Mouse (Mus musculus) gastrocnemius, postnatal 25 days (tissue): ENCODE data around the gene Dmkn. TPM values are rescaled to one million over a fixed set of nuclear protein-coding genes. Genes with fewer than 3 reads are reported as not detected.
"Not testable (repeated sequence)": the region's sequence is repeated elsewhere in the genome, so short reads cannot be mapped to it uniquely, and the experiment has no call there.

ENCODE experiments used
- DNase-seq: peaks from one replicate; pipeline ENCODE4 v3.0.0; 2022
- long read RNA-seq, 2 experiments: library from polyadenylated mRNA; stranded (forward); transcript quantifications; one replicate each; pipeline ENCODE4 v2.0.0; 2021
- total RNA-seq, 2 experiments: library from RNA; stranded (reverse); gene quantifications; 1 replicate in 1 of 2; 2 replicates in 1 of 2; pipeline ENCODE4 v1.2.3; 2021

Gene Dmkn
- under 1 TPM; 0.43 to 0.51 TPM for total RNA-seq
- long read RNA-seq, experiment 1, partial matches to known transcripts = 1 of 1 reads
- long read RNA-seq, experiment 1, other reads (novel, unspliced or antisense) = 0 of 1 reads
- long read RNA-seq, experiment 2 = 0 reads

DNA sequence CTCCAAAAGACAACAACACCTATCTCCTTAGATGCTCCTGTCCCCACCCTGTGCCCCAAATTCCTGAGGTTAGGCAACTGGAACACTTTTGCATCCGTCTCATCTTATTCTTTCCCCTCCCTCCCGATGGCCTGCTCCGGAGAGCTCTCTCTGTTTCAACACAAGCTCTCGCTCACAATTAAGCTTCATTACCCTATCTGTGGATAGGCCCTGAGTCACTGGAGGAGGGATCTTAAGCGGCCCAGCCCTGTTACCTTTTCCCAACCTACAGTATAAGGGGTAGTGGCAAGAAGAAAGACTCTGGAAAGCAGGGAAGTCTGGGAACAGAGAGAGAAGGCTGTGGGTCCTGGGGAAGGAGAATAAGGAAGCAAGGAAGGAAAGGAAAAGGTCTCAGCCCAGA, at the start of gene Dmkn:
Gene Dmkn, plus strand, starts transcription at position 301 of the 400 bp plus-strand sequence.
- DNase-seq = no peak

GRCm38 (mm10) chr7:30717006-30717715, 46.4 kb upstream of the Dmkn start:
- DNase-seq = peak; percentile 43

GRCm38 (mm10) chr7:30717716-30718046, 45.9 kb upstream of the Dmkn start:
- no peak for DNase-seq

DNA sequence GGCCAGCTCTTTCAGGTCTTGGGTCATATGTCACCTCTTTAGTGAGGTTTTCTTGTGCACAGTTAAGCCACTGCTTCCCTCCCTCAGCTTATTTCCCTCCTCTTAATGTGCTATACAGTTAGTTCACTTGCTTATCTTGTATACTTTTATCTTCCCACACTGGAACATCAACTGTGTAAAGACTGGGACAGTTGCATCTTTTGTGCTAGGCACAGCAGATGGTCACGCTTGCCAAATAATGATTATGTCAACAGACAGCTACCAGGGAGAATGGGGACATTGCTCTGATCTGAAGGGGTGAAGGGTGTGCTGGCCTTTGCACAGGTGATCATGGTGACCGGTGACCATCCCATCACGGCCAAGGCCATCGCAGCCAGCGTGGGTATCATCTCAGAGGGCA, 43.9 kb upstream of the Dmkn start:
- DNase-seq = no peak

GRCm38 (mm10) chr7:30721286-30721685, 42.3 kb upstream of the Dmkn start:
- no peak for DNase-seq

DNA sequence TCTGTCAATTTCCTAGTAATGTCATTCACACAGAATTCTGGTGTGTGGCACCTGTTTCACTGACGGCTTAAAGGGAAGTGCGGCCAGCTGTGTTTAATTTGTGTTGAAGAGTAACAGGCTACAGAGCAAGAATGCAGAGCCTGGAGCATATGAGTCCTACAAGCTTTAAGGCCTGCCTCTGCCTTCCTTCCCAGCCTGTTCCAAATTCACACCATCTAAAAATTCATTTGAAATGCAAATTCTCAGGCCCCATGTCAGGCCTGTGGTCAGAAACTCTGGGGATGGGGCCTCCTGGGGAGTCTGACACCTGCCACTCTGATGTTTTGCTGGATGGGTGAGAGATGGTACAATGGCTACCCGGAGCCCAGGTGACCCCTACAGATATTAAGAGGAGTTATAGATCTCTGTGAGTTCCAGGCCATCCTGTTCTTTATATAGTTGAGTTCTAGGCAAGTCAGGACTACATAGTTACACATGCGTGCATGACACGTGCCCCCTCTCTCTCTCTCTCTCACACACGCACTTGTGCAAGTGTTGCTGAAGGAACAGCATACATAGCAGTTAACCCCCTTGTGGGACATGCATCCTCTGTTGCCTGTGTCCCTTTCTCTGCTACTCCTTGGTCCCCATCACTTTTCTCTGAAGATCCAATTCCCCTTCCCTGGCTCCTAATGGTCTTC, 40.1 kb upstream of the Dmkn start:
- no peak for DNase-seq

- no peak for DNase-seq
These were observed 35.3 kb upstream of the Dmkn start for GRCm38 (mm10) chr7:30728214-30728613.

DNA sequence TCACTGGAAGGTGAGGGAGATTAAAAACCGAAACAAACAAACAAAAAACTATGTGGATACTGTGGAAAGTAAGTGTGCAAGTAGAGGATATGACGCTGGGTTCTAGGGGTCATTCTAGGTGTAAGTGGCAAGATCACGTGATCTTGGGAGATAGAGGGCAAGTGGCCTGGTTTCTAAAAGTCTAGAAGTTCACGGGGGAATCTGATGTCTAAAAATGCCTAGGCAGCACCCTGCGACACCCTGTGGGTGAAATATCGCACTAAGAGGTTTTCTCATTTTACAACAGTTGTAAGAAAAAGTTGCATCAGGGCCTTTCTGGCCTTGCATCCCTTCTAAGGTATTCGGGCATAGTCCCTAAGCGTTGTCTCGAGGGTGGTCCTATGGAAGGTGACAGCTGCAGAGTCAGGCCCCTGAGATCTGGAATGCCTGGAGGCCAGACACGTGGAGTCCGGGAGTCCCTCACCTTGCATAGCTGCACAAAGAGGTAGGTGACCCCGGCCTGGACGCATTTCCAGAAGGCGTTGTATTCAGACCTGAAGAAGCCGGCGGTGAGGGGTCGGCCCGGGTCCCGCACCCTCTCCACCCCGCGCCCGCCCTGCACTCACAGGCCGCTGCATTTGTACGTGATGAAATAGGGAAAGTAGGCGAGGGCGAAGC, 34.7 kb upstream of the Dmkn start:
- DNase-seq = no peak

GRCm38 (mm10) chr7:30729396-30730063, 34.0 kb upstream of the Dmkn start, which contains the start of gene Tmem147:
TSS of gene Tmem147 (minus strand) at chr7:30729540.
- peak; percentile 93 for DNase-seq

GRCm38 (mm10) chr7:30730064-30730722, 33.4 kb upstream of the Dmkn start:
- DNase-seq = not testable (repeated sequence)

DNA sequence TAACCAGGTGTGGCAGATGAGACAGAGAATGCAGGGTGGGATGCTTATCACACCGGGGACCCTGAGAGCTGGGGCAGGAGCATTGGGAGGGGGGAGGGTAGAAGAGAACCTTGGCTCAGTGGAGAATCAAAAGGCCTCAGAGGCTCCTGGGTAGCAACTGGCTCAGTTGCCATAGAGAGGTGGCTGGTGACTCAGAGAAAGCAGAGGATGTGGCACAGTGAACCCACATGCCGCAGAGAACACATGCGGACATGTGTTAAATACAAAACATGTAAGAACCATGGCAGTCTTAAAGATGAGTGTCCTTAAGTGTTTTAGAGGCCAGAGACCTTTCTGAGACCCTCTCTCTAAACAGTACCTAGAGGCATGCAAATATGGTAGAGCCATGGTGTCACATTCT, 27.3 kb upstream of the Dmkn start:
- no peak for DNase-seq

GRCm38 (mm10) chr7:30742570-30742969, 21.0 kb upstream of the Dmkn start:
- DNase-seq = not testable (repeated sequence)

DNA sequence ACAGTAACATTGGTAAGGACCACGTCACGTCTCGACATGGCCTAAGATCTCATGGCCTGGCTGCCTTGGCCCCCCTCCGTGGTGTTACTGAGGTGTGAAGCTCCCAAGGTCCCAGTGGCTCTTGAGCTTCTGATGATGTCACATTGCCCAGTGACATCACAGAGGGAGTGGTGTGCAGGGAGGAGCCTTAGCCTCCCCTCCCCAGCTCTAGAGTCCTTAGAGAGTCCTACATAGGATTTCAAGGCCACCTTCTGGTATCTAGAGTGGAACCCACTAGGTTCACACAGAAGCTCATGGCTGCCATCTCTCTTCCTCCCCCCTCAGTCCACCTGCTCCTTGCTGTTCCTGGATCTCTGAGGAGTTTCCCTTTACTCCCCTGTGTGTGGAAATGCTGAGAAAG, 19.9 kb upstream of the Dmkn start, which contains the start of gene Gapdhs:
Gene Gapdhs, minus strand, starts transcription at position 65 of the 400 bp plus-strand sequence.
- not testable (repeated sequence) for DNase-seq

DNA sequence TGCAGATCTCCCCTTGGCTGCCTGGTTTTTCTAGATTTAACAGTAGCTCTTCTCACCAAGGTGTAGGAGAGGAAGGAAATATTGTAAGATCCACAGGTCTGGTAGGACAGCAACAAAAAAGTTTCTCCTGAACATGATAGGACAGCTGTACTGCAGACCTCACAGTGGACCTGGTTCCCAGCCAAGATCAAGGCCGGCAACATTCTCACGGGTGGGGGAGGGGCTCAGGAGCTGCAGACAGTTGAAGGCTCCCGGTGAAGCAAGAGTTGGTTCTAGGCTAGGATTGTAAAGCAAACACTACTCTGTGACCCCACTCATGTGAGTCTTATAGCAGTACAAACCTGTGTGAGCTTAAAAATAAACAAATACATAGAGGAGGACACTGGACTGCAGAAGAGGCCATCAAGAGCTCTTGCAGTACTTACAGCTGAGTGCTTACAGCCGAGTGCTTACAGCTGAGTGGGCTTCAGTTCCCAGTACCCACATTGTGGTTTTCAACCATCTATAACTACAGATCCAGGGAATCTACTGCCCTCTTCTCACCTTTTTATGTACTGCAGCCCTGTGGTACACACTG, 19.4 kb upstream of the Dmkn start:
- DNase-seq = no peak

- no peak for DNase-seq
These were observed 15.9 kb upstream of the Dmkn start for GRCm38 (mm10) chr7:30747525-30748204.

- DNase-seq = no peak
These were observed 13.5 kb upstream of the Dmkn start for GRCm38 (mm10) chr7:30749824-30750606.

GRCm38 (mm10) chr7:30751086-30751669, 12.4 kb upstream of the Dmkn start, which contains the start of gene Sbsn:
TSS of gene Sbsn (plus strand) at chr7:30751471.
- DNase-seq = no peak

DNA sequence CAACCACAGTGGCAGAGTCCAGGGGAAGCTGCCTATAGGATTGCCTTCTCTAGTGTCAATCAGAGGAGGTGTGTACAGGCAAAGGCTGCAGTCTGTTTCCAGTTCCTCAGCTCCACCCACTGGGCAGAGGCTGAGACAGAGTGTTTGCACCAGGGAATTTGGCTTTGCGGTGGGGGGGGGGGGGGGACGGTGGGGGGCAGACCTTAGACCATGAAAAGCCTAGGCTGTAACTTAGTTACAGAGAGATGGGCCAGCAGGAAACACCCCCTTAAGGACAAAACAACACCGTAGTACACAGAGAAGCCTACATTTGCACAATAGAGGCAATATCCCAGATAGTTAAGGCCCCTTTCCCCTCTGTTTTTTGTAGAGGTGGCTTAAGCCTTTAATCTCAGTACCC, 6.6 kb upstream of the Dmkn start:
- DNase-seq = no peak

- DNase-seq = no peak
These were observed 4.7 kb upstream of the Dmkn start for GRCm38 (mm10) chr7:30758853-30759252.
